Mouse (Mus musculus) stomach, embryonic 15.5 days (tissue): ENCODE data around the gene Azin2. TPM values are rescaled to one million over a fixed set of nuclear protein-coding genes. Genes with fewer than 3 reads are reported as not detected.

Source experiments
- ATAC-seq: fragments of 200-750 bp; cut with Nextera tagmentation; 2 replicates; pipeline ENCODE4 v1.8.0; 2017; ENCODE audit warnings: low read depth, moderate number of reproducible peaks, moderate TSS enrichment; ENCODE audit not compliant: insufficient read depth, low FRiP score
- H3K27ac ChIP-seq: fragments of 300-500 bp; sonication (generic); 2 replicates; pipeline ENCODE4 v1.5.1; 2015; ENCODE audit warnings: mild to moderate bottlenecking, inconsistent platforms
- H3K27me3 ChIP-seq: fragments of 300-500 bp; sonication (generic); replicated peaks from 2 replicates; pipeline ENCODE4 v1.6.1; 2015; ENCODE audit warnings: inconsistent platforms
- H3K36me3 ChIP-seq: fragments of 300-500 bp; sonication (generic); 2 replicates; pipeline ENCODE4 v1.6.1; 2015; ENCODE audit warnings: inconsistent platforms
- H3K4me1 ChIP-seq: fragments of 300-500 bp; sonication (generic); 2 replicates; pipeline ENCODE4 v1.6.1; 2015; ENCODE audit warnings: inconsistent platforms
- H3K4me2 ChIP-seq: fragments of 300-500 bp; sonication (generic); 2 replicates; pipeline ENCODE4 v1.6.1; 2015; ENCODE audit warnings: mild to moderate bottlenecking, inconsistent platforms
- H3K4me3 ChIP-seq: fragments of 300-500 bp; sonication (generic); replicated peaks from 2 replicates; pipeline ENCODE4 v1.5.1; 2015; ENCODE audit warnings: inconsistent platforms
- H3K9ac ChIP-seq: fragments of 300-500 bp; sonication (generic); 2 replicates; pipeline ENCODE4 v1.6.1; 2015; ENCODE audit warnings: inconsistent platforms
- H3K9me3 ChIP-seq: fragments of 300-500 bp; sonication (generic); 2 replicates; pipeline ENCODE4 v1.6.1; 2016; ENCODE audit warnings: inconsistent platforms
- WGBS: fragments of 180-500 bp; shearing (Covaris S2); methylation state at CpG from one replicate; pipeline ENCODE4 v1.1.7; 2015; 5-methylcytosine and 5-hydroxymethylcytosine counted together
- polyA plus RNA-seq: library from polyadenylated mRNA; unstranded; fragments of >200 nt; fragmentation: Nextera tagmentation; extraction: Ambion mirVana; gene quantifications from 2 replicates; pipeline ENCODE4 v1.2.1, GENCODE M21; 2015

The Azin2 gene
- polyA plus RNA-seq, 1 experiment from 2014 or later: 18.4 TPM

DNA sequence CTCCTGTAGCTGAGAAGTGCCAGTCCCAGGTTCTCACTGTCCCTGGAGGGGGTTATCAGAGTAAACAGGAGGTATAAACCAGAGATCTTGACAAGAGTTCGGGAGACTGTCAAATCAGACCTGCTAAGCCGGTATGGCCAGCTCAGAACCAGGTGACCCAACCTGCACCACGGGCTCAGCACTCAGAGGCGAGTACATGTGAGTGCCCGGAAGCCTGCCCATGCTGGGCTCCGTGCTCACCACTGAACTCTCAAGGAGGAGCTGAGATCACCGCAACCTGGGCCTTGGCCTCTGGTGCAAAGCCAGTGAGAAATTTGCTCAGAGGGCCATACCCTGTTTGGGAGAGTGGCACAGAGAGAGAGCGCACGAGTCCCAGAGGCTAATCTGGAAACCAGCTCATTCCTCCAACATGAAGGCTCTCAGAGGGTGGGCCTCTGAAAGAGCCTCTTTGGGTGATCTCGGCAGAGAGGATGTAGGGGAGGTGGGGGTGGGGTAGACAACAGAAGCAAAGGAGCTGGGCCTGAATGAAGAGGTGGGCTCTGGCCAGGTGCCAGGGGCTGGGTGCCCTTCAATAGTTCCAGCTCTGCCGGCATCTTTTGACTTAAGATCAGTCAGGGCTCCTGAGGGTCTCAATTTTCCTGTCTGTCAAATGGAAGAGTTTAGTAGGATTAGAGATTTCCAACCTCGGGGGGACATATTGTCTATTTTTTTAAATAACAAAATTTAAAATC is 54.8 kb downstream of the Azin2 start:
- H3K27me3 ChIP-seq: no peaks in the 10 kb centered on the region

DNA sequence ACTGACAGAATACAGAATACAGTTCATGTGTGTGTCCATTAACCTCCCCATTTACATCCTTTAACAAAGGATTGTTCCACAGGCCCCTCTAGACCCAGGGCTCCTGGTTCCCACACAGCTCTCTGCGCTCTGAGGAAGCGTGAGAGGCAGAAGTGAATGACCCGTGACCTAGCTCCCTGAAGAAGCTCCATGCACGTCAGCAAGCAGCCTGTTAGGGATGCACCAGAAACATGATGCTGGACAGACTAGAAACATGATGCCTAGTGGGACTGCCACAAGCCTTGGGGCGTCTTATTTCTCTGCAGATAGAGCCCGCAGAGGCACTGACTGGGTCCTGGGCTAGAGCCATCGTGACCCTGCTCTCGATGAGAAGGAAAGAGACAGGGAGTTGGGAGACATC is 55.5 kb downstream of the Azin2 start:
- Histone ChIP-seq H3K4me2 (no peak overlapping the region), H3K9me3 (no peaks in the 10 kb centered on the region), H3K27me3 (no peaks in the 10 kb centered on the region), H3K4me3 (no peak overlapping the region), H3K27ac (no peak overlapping the region), H3K9ac (no peak overlapping the region), H3K36me3 (0 out of 2 replicates have a peak, but pooled peaks cover 5% of the 10 kb centered on the region), H3K4me1 (peaks cover 13% of the 10 kb centered on the region)
- 66% methylated on average over 8 of the region's 8 CpGs for WGBS
- ATAC-seq: no peak

More for the DNA sequence above, 54.8 kb downstream of the Azin2 start:
- H3K4me3 ChIP-seq: no peak overlapping the region
- no peak overlapping the region for H3K27ac ChIP-seq
- no peak overlapping the region for H3K9ac ChIP-seq
- no peaks in the 10 kb centered on the region for H3K9me3 ChIP-seq
- WGBS: 65% methylated on average over 12 of the region's 12 CpGs
- 0 out of 2 replicates have a peak, but pooled peaks cover 4% of the 10 kb centered on the region for H3K36me3 ChIP-seq
- peaks cover 13% of the 10 kb centered on the region for H3K4me1 ChIP-seq
- H3K4me2 ChIP-seq: no peak overlapping the region
- no peak for ATAC-seq

DNA sequence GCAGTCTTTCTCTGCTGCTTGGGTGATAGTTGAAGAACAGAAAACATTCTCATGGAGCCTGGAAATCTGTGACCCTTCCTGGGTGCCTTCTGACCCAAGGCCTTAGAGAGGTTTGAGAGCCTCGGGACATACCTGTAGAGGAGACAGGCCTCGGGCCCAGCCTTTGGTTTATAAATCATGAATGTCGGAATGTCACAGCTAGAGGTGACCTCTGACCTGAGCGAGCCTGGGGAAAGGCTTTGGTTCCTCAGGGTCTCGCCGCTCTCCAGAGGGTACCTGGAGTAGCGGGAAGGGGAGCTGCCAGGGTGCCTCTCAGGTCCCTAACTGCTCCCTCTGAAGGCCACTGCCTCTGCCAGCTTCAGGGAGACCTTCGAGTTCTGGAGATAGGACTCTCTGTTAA is 57.0 kb downstream of the Azin2 start:
- WGBS: 45% methylated on average over 8 of the region's 8 CpGs
- H3K4me2 ChIP-seq: no peak overlapping the region

DNA sequence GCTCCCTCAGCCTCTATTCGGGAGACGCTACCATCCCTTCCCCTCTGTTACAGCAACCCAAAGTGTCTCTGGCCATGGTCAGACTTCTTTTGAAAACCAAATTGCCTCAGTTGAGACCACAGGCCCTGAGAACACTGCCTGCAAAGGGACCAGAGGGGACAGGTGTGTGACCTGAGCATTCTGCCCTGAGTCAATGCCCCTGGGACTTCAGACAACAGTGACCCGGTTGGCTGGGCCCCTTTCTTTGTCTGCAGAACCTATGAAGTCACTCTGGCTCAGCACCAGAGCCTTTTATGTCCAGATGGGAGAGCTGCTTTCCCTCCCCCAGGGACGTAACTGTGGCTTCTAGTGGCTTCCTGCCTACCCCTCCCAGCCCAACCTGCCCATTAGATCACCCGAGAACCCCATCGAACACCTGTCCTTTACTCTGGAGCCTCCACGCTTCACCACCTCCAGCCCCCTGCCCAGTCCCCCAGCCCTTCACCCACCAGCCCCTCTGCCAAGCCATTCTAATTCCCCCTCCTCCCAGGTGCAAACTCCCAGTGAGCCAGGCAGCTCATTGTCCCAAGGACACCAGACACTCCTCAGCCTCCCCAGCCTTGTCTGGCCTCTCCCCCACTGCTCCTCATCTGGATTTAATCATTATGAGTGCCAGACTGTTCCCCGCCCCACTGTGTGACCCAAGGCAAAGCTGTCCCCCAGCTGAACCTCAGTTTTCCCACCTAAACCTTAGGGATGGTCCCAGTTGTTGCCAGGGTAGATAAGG is 58.0 kb downstream of the Azin2 start:
- Histone ChIP-seq H3K4me3 (no peak overlapping the region), H3K36me3 (0 out of 2 replicates have a peak, but pooled peaks cover 5% of the 10 kb centered on the region), H3K9me3 (no peaks in the 10 kb centered on the region), H3K4me1 (peaks cover 22% of the 10 kb centered on the region), H3K27me3 (no peaks in the 10 kb centered on the region), H3K9ac (no peak overlapping the region), H3K27ac (no peak overlapping the region), H3K4me2 (no peak overlapping the region)
- WGBS: 52% methylated on average over 8 of the region's 8 CpGs
- no peak for ATAC-seq

More for the DNA sequence above, 57.0 kb downstream of the Azin2 start:
- Histone ChIP-seq H3K27ac (no peak overlapping the region), H3K9ac (no peak overlapping the region), H3K36me3 (0 out of 2 replicates have a peak, but pooled peaks cover 5% of the 10 kb centered on the region), H3K4me1 (peaks cover 13% of the 10 kb centered on the region), H3K4me3 (no peak overlapping the region), H3K9me3 (no peaks in the 10 kb centered on the region), H3K27me3 (no peaks in the 10 kb centered on the region)
- no peak for ATAC-seq

DNA sequence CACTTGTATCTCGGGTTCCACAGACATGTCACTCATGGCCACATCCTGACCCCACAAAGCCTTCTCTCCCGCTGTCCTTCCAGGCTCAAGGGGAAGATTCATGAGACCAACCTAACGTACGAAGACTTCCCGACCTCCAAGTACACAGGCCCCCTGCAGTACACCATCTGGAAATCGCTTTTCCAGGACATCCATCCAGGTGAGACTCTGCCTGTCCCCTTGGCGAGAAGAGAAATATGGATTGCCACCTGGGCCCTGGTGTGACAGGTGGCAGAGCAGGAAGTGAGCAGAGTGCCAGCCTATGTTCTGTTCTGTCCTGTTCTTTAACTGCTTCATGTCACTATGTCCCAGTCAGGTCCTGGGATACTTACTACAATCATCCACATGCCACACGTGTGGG is 59.9 kb downstream of the Azin2 start:
- 83% methylated on average over 8 of the region's 8 CpGs for WGBS
- peaks cover 38% of the 10 kb centered on the region for H3K4me1 ChIP-seq

DNA sequence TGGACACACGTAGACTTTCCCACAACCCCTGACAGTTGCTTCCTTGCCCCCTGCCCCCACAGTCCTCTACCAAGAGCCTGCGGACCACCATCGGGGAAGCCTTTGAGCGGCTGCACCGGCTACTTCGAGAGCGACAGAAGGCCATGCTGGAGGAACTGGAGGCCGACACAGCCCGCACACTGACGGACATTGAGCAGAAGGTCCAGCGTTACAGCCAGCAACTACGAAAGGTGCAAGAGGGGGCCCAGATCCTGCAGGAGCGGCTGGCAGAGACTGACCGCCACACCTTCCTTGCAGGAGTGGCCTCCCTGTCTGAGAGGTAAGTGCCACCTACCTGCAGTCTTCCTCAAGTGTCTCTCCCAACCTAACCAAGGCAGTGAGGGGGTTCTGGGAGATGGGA is 61.8 kb downstream of the Azin2 start:
- H3K9me3 ChIP-seq: no peaks in the 10 kb centered on the region
- no peak overlapping the region for H3K4me2 ChIP-seq
- no peak overlapping the region for H3K9ac ChIP-seq
- H3K27ac ChIP-seq: no peak overlapping the region
- 0 out of 2 replicates have a peak, but pooled peaks cover 5% of the 10 kb centered on the region for H3K36me3 ChIP-seq
- WGBS: 83% methylated on average over 14 of the region's 14 CpGs
- no peak for ATAC-seq
- H3K27me3 ChIP-seq: no peaks in the 10 kb centered on the region
- H3K4me1 ChIP-seq: peaks cover 38% of the 10 kb centered on the region
- H3K4me3 ChIP-seq: no peak overlapping the region

More for the DNA sequence above, 59.9 kb downstream of the Azin2 start:
- Histone ChIP-seq H3K9me3 (no peaks in the 10 kb centered on the region), H3K36me3 (0 out of 2 replicates have a peak, but pooled peaks cover 5% of the 10 kb centered on the region), H3K27me3 (no peaks in the 10 kb centered on the region), H3K4me2 (no peak overlapping the region), H3K9ac (no peak overlapping the region), H3K4me3 (no peak overlapping the region), H3K27ac (no peak overlapping the region)
- ATAC-seq: no peak

DNA sequence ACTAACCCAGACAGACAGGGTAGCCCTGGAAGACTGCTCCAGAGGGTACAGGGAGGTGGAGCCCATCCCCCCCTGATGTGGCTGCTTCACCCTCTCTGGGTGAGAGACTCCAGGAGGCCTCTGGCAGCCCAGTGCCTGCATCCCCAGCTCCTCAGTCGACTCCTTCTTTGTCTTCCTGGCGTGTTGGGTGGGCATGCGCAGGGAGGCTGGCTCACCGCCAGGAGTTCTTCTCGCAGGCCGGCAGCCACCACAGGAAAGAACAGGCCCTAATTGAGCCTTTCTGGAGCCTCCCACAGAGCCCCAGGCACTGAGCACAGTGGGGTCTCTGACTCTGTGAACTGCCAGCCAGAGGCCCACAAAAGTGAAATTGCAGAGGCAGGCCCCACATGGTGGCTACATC is 62.9 kb downstream of the Azin2 start:
- Histone ChIP-seq H3K27ac (peak overlapping the region; percentile 87), H3K4me3 (no peak overlapping the region), H3K9ac (no peak overlapping the region), H3K4me2 (no peak overlapping the region), H3K36me3 (0 out of 2 replicates have a peak, but pooled peaks cover 5% of the 10 kb centered on the region), H3K9me3 (no peaks in the 10 kb centered on the region), H3K27me3 (no peaks in the 10 kb centered on the region), H3K4me1 (peaks cover 31% of the 10 kb centered on the region)
- 10% methylated on average over 6 of the region's 6 CpGs for WGBS
- ATAC-seq: peak; percentile 69

DNA sequence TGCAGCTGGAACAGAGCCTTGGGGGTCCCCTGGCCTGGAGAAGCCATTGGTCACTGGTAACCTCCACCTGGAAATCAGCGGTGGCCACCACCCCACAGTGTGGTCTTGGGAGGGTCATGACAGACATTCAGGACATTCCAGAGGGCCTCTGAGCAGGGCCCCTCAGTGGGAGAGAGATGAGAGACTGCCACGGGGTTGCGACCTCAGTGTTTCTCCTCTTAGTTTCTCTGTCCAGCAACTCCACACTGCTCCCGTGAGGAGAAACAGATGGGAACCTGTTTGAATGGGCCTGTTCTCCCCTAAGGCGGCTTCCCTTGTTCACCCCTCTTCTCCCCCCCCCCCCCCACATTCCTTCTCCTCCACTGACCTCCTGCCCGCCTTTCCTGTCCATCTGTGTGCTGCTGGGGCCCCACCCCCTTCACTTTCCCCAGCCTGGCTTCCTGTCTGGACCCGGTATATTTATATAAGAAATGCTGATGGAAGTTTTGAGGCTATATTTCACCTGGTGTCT is 64.3 kb downstream of the Azin2 start:
- H3K4me3 ChIP-seq: no peak overlapping the region
- no peaks in the 10 kb centered on the region for H3K27me3 ChIP-seq
- ATAC-seq: peak; percentile 33; the same call in 1 of the 2 replicates
- WGBS: 10% methylated on average over 7 of the region's 7 CpGs
- no peak overlapping the region for H3K4me2 ChIP-seq
- H3K4me1 ChIP-seq: peaks cover 25% of the 10 kb centered on the region
- H3K27ac ChIP-seq: peak overlapping the region; percentile 87
- H3K9me3 ChIP-seq: no peaks in the 10 kb centered on the region
- 0 out of 2 replicates have a peak, but pooled peaks cover 5% of the 10 kb centered on the region for H3K36me3 ChIP-seq
- H3K9ac ChIP-seq: no peak overlapping the region

DNA sequence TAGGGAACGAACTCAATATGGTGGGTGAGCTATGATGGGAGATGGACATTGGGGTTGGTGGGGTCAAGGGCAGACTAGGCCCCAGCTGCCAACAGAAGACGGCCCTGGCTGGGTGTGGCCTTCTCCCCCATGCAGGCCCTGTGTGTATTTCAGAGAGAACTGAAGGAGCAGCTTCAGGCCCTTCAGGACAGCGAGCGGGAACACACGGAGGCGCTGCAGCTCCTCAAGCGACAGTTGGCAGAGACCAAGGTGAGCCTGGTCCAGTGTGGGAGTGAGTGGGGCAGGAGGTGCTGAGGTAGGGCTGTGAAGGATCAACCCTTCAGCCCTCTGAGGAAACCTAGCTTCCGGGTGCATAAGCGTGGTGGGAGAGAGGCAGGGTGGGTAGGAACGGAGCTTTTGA is 65.6 kb downstream of the Azin2 start:
- Histone ChIP-seq H3K27me3 (no peaks in the 10 kb centered on the region), H3K36me3 (no peaks in the 10 kb centered on the region), H3K27ac (no peak overlapping the region), H3K9ac (no peak overlapping the region), H3K4me2 (no peak overlapping the region), H3K9me3 (no peaks in the 10 kb centered on the region), H3K4me3 (no peak overlapping the region), H3K4me1 (peaks cover 25% of the 10 kb centered on the region)
- 86% methylated on average over 10 of the region's 10 CpGs for WGBS
- ATAC-seq: no peak

DNA sequence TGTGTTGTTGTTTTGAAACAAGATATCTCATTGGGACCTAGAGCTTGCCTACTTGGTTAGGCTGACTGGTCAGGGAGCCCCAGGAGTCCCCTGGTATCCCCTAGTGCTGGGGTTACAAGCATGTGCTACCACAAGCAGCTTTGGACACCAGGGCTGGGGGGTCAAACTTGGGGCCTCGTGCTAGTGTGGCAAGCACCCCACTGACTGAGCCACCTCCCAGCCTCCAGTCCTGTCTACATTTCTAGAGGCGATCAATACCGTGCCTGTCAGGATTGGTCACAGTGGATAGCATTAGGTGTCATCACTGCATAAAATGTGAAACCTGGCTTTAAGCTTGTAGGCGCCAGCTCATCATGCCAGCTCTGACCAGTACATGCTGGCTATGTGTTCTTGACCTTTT is 66.4 kb downstream of the Azin2 start:
- peaks cover 25% of the 10 kb centered on the region for H3K4me1 ChIP-seq
- H3K9me3 ChIP-seq: no peaks in the 10 kb centered on the region
- H3K36me3 ChIP-seq: no peaks in the 10 kb centered on the region
- H3K9ac ChIP-seq: no peak overlapping the region
- no peak for ATAC-seq
- WGBS: 91% methylated on average over 4 of the region's 4 CpGs
- H3K4me3 ChIP-seq: no peak overlapping the region
- H3K27ac ChIP-seq: no peak overlapping the region
- H3K4me2 ChIP-seq: no peak overlapping the region
- H3K27me3 ChIP-seq: no peaks in the 10 kb centered on the region

DNA sequence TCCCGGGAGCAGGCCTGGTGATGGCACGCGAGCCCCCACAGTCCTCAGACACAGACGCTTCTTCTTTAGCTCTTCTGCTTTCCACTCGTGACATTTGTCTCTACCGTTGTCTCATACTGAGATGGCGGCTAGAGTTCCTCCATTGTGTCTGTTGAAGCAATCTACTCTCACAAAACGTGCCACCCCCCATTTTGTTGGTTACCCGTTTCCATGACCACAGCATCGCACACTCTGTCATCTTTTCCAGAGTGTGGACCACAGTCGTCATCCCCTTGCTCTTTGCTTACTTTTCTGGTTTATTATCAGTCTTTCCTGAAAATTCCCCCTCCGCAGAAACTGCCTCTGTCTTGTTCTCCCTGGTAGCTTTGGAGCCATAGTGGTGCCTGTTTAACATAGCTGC is 68.1 kb downstream of the Azin2 start:
- Histone ChIP-seq H3K4me2 (no peak overlapping the region), H3K4me3 (no peak overlapping the region), H3K9ac (no peak overlapping the region), H3K27me3 (no peaks in the 10 kb centered on the region), H3K36me3 (no peaks in the 10 kb centered on the region), H3K9me3 (no peaks in the 10 kb centered on the region), H3K27ac (no peak overlapping the region), H3K4me1 (peaks cover 15% of the 10 kb centered on the region)
- no peak for ATAC-seq
- WGBS: 72% methylated on average over 12 of the region's 12 CpGs

DNA sequence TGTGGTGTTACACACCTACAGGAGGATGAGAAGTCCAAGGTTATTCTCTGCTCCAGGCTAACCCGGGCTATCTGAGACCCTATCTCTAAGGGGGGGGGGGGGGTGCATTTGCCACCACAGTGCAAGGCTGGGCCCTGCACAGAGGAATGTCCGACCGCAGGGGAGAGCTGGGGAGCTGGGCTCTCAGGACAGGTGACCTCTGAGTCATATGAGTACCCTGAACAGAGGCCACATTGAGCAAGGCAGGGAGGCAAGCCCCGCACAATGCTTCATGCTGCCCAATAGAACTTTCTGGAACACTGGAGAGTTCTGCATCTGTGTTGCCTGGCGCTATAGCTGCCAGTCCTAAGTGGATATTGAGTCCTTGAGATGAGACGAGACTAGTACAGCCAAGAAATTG is 70.1 kb downstream of the Azin2 start:
- no peaks in the 10 kb centered on the region for H3K4me1 ChIP-seq
- H3K9me3 ChIP-seq: no peaks in the 10 kb centered on the region
- 0 out of 2 replicates have a peak, but pooled peaks have one; percentile 8 for ATAC-seq
- H3K27ac ChIP-seq: no peak overlapping the region
- no peak overlapping the region for H3K4me3 ChIP-seq
- no peak overlapping the region for H3K9ac ChIP-seq
- 80% methylated on average over 6 of the region's 6 CpGs for WGBS
- no peaks in the 10 kb centered on the region for H3K27me3 ChIP-seq
- no peaks in the 10 kb centered on the region for H3K36me3 ChIP-seq
- no peak overlapping the region for H3K4me2 ChIP-seq
